Mouse (Mus musculus) embryonic stem cell, embryonic (primary cell): ENCODE data around the gene Ifitm3.

Experiments used
- CTCF ChIA-PET, 4 experiments: fragments of 300-600 bp in 2 of 4; fragments of 350-600 bp in 2 of 4; sonication (Branson Sonifier 250); formaldehyde crosslinking; loops; one replicate each; lab custom pipeline; 2022; ENCODE audit warnings: inconsistent platforms in 2 of 4; lab: Charles Lee
- POLR2A ChIA-PET, 4 experiments: fragments of 300-600 bp in 2 of 4; fragments of 350-600 bp in 2 of 4; sonication (Branson Sonifier 250); formaldehyde crosslinking; loops; one replicate each; lab custom pipeline; 2022; ENCODE audit warnings: antibody characterized with exemption in 4 of 4, inconsistent platforms in 1 of 4; lab: Charles Lee

The Ifitm3 gene

GRCm38 (mm10) chr7:140970931-140971330, 39.6 kb downstream of the Ifitm3 start:
- CTCF ChIA-PET, result interaction anchor here in 2 of 4 experiments (0.9 to 1.6 kb wide), 6 partner anchors 11 to 80 kb away, joined by 3 to 4 read pairs (median 3); no protein-coding TSS in a partner anchor
- POLR2A ChIA-PET, result interaction anchor here in 3 of 4 experiments (0.6 to 5.5 kb wide), 24 partner anchors 8 to 152 kb away, joined by 3 to 79 read pairs (median 4); partner anchors contain the start of genes Ifitm2 (in 1 of the 3) and Pgghg (in 1 of the 3)

GRCm38 (mm10) chr7:140968710-140969109, 41.9 kb downstream of the Ifitm3 start:
- CTCF ChIA-PET, result interaction anchor here in 1 of 4 experiments (1.4 to 1.6 kb wide), 2 partner anchors 9 to 60 kb away, joined by 3 to 7 read pairs; no protein-coding TSS in a partner anchor
- POLR2A ChIA-PET, result interaction anchor here in 2 of 4 experiments (0.7 to 5.5 kb wide), 13 partner anchors 9 to 289 kb away, joined by 3 to 79 read pairs (median 9); partner anchors contain the start of gene Ifitm2 (in 1 of the 2)

- ChIA-PET CTCF (interaction anchor here (0.6 to 1.6 kb wide), 20 partner anchors 9 to 594 kb away, joined by 3 to 10 read pairs (median 3); partner anchors contain the start of gene Ifitm2 (in 1 of the 4)), POLR2A (interaction anchor here (0.5 to 5.5 kb wide), 45 partner anchors 8 to 507 kb away, joined by 3 to 79 read pairs (median 4); partner anchors contain the start of genes Ifitm2 (in 2 of the 4), Pgghg (in 2 of the 4), B4galnt4 (in 1 of the 4) and Gm45717 (in 1 of the 4))
These were observed 42.5 kb downstream of the Ifitm3 start for GRCm38 (mm10) chr7:140967862-140968591.

- ChIA-PET POLR2A (interaction anchor here (0.6 to 5.5 kb wide), 24 partner anchors 7 to 697 kb away, joined by 3 to 79 read pairs (median 4); partner anchors contain the start of genes Ifitm2 (in 2 of the 4), B4galnt4 (in 1 of the 4), Gm45717 (in 1 of the 4) and Pgghg (in 1 of the 4)), CTCF (interaction anchor here (0.6 to 1.3 kb wide), 9 partner anchors 8 to 231 kb away, joined by 3 to 10 read pairs (median 4); partner anchors contain the start of gene Pgghg (in 1 of the 4))
These were observed 43.6 kb downstream of the Ifitm3 start, which contains the start of gene Ifitm1 for GRCm38 (mm10) chr7:140966921-140967320. Gene Ifitm1 (plus strand): TSS chr7:140967221.

- ChIA-PET POLR2A (interaction anchor here (0.6 to 7.8 kb wide), 25 partner anchors 7 to 1016 kb away, joined by 3 to 79 read pairs (median 4); partner anchors contain the start of genes Ifitm1 (in 1 of the 4), Pgghg (in 1 of the 4) and Scgb1c1 (in 1 of the 4)), CTCF (interaction anchor here in 2 of 4 experiments (0.6 to 0.7 kb wide), 2 partner anchors 9 to 161 kb away, joined by 3 to 4 read pairs; no protein-coding TSS in a partner anchor)
These were observed 47.8 kb downstream of the Ifitm3 start for GRCm38 (mm10) chr7:140962733-140963132.

- POLR2A ChIA-PET, result interaction anchor here in 2 of 4 experiments (0.6 to 7.8 kb wide), 11 partner anchors 8 to 161 kb away, joined by 3 to 79 read pairs (median 4); partner anchors contain the start of genes Ifitm1 (in 1 of the 2), Pgghg (in 1 of the 2) and Ptdss2 (in 1 of the 2)
- CTCF ChIA-PET, result interaction anchor here in 2 of 4 experiments (0.6 to 0.8 kb wide), 2 partner anchors 20 to 52 kb away, joined by 4 to 7 read pairs; partner anchors contain the start of gene Pgghg (in 1 of the 2)
These were observed 49.2 kb downstream of the Ifitm3 start for GRCm38 (mm10) chr7:140961416-140961815.

GRCm38 (mm10) chr7:140960026-140960425, 50.5 kb downstream of the Ifitm3 start:
- ChIA-PET CTCF (interaction anchor here (0.6 to 3.6 kb wide), 36 partner anchors 8 to 217 kb away, joined by 3 to 30 read pairs (median 5); partner anchors contain the start of genes Pgghg (in 1 of the 4) and Scgb1c1 (in 1 of the 4)), POLR2A (interaction anchor here (0.6 to 7.8 kb wide), 94 partner anchors 7 to 942 kb away, joined by 3 to 79 read pairs (median 5); partner anchors contain the start of genes Ifitm1 (in 3 of the 4), Pgghg (in 3 of the 4), B4galnt4 (in 2 of the 4) and Hras (in 2 of the 4))
